Mouse (Mus musculus) heart, embryonic 13.5 days (tissue): ENCODE data around the gene Pcsk1. TPM values are rescaled to one million over a fixed set of nuclear protein-coding genes. Genes with fewer than 3 reads are reported as not detected.

Experiments
- ATAC-seq: fragments of 200-750 bp; cut with Nextera tagmentation; 2 replicates; pipeline ENCODE4 v1.8.0; 2017; ENCODE audit warnings: moderate TSS enrichment; ENCODE audit not compliant: insufficient number of reproducible peaks, low FRiP score, low TSS enrichment; ENCODE audit errors: extremely low read depth
- H3K27ac ChIP-seq: fragments of 300-500 bp; sonication (generic); replicated peaks from 2 replicates; pipeline ENCODE4 v1.5.1; 2015; ENCODE audit warnings: moderate library complexity, mild to moderate bottlenecking, inconsistent platforms
- H3K27me3 ChIP-seq: fragments of 300-500 bp; sonication (generic); replicated peaks from 2 replicates; pipeline ENCODE4 v1.6.1; 2015; ENCODE audit warnings: mild to moderate bottlenecking, inconsistent platforms
- H3K36me3 ChIP-seq: fragments of 300-500 bp; sonication (generic); 2 replicates; pipeline ENCODE4 v1.6.1; 2015; ENCODE audit warnings: mild to moderate bottlenecking, inconsistent platforms
- H3K4me1 ChIP-seq: fragments of 300-500 bp; sonication (generic); 2 replicates; pipeline ENCODE4 v1.6.1; 2015; ENCODE audit warnings: inconsistent platforms
- H3K4me2 ChIP-seq: fragments of 300-500 bp; sonication (generic); 2 replicates; pipeline ENCODE4 v1.6.1; 2015; ENCODE audit warnings: inconsistent platforms, mild to moderate bottlenecking, moderate library complexity
- H3K4me3 ChIP-seq: fragments of 300-500 bp; sonication (generic); 2 replicates; pipeline ENCODE4 v1.5.1; 2015; ENCODE audit warnings: moderate library complexity, mild to moderate bottlenecking, inconsistent platforms
- H3K9ac ChIP-seq: fragments of 300-500 bp; sonication (generic); 2 replicates; pipeline ENCODE4 v1.6.1; 2015; ENCODE audit warnings: inconsistent platforms, mild to moderate bottlenecking, moderate library complexity
- H3K9me3 ChIP-seq: fragments of 300-500 bp; sonication (generic); 2 replicates; pipeline ENCODE4 v1.6.1; 2016; ENCODE audit warnings: inconsistent platforms
- WGBS: fragments of 180-500 bp; shearing (Covaris S2); methylation state at CpG from one replicate; pipeline ENCODE4 v1.1.7; 2015; ENCODE audit warnings: mixed read lengths; 5-methylcytosine and 5-hydroxymethylcytosine counted together
- polyA plus RNA-seq: library from polyadenylated mRNA; unstranded; fragments of >200 nt; fragmentation: Nextera tagmentation; extraction: Ambion mirVana; gene quantifications from 2 replicates; pipeline ENCODE4 v1.2.1, GENCODE M21; 2015

Gene Pcsk1
- polyA plus RNA-seq, result 0.11 and 0.23 TPM in 2 replicates

DNA sequence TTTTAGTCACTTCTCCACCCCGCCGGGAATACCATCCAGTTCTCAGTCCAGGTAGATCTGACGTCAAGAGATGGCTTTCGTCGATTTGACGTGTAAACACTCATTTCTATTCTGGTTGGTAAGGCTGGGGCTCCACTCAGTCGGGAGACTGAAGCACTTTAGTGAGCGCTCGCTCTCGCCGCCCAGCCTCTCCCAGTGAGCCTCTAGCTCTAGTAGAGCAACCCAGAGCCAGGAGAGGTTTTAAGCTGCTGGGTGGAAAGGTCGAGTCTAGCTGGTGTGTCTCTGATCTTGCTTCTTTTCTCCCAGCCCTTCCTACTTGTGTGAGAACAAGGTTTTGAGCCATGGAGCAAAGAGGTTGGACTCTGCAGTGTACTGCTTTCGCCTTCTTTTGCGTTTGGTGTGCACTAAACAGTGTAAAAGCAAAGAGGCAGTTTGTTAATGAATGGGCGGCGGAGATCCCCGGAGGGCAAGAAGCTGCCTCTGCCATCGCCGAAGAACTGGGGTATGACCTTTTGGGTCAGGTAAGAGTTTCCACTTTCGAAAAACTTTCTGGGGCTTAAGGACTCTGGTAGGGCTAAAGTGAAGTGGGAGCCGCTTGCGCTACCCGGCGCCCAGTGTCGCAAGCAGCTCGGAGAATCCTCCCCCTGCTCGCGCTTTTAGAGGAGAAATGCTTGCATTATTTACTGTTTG lies at the start of gene Pcsk1:
Gene Pcsk1, plus strand, starts transcription at position 106 of the 690 bp plus-strand sequence.
- Histone ChIP-seq H3K4me3 (peak within 1 kb of the TSS; percentile 46), H3K9ac (no peak within 1 kb of the TSS), H3K9me3 (no peaks in the 10 kb centered on the region), H3K4me1 (peaks cover 12% of the 10 kb centered on the region; the same call in 1 of the 2 replicates), H3K27ac (no peak within 1 kb of the TSS), H3K27me3 (peaks cover 30% of the 10 kb centered on the region), H3K4me2 (peak within 1 kb of the TSS; percentile 71), H3K36me3 (no peaks in the 10 kb centered on the region)
- WGBS, result 1% methylated on average over 28 of the region's 28 CpGs
- no peak for ATAC-seq

DNA sequence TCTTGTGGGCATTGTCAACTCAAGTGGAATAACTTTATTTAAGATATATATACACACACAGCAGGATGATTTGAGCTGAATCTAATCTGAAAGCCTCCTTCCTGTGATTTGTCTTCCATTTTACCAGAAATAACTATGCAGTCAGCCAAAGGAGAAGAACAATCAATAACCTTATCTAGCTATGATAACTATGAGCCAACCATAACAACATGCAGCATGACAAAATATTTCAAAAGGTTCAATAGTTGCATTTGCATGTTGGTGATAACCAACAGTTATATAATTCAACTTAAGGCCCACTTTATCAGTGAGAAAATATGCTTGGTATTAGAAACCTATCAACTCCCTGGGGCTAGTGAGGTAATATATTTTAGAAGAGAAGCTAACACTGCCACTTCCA lies 30.8 kb upstream of the Pcsk1 start:
- no peaks in the 10 kb centered on the region for H3K9me3 ChIP-seq
- no peak overlapping the region for H3K4me3 ChIP-seq
- H3K4me2 ChIP-seq, result no peak overlapping the region
- H3K27me3 ChIP-seq, result no peaks in the 10 kb centered on the region
- no peak for ATAC-seq
- no peak overlapping the region for H3K9ac ChIP-seq
- no peak overlapping the region for H3K27ac ChIP-seq
- H3K4me1 ChIP-seq, result no peaks in the 10 kb centered on the region
- no peaks in the 10 kb centered on the region for H3K36me3 ChIP-seq

GRCm38 (mm10) chr13:75063947-75064346 lies 25.7 kb upstream of the Pcsk1 start:
- 64% methylated on average over 3 of the region's 3 CpGs for WGBS
- Histone ChIP-seq H3K9me3 (no peaks in the 10 kb centered on the region), H3K4me2 (no peak overlapping the region), H3K4me3 (no peak overlapping the region), H3K9ac (no peak overlapping the region), H3K27me3 (no peaks in the 10 kb centered on the region), H3K36me3 (no peaks in the 10 kb centered on the region), H3K4me1 (no peaks in the 10 kb centered on the region), H3K27ac (no peak overlapping the region)
- ATAC-seq, result no peak

DNA sequence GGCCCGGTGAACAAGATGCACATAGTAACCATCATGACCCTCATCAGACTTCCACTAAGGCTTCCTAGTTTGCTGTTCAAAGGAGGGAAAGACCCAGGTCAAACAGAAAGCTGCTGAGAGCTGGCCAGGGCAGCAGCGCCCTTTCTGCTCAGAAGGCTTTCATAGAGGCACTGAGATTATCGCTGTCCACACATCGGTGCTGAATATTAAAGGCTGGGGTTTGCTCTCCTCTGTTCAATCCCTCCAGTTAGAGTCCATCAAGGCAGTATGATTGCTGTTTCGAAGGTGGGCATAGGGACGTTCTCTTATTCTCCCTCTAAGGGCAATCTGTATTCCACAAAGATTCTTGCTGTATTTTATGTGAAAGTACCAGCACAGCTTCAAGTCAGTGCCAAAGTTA lies 1.0 kb upstream of the Pcsk1 start:
- Histone ChIP-seq H3K27ac (no peak overlapping the region), H3K27me3 (peaks cover 30% of the 10 kb centered on the region), H3K36me3 (no peaks in the 10 kb centered on the region), H3K4me3 (no peak overlapping the region), H3K9ac (no peak overlapping the region), H3K4me1 (peaks cover 12% of the 10 kb centered on the region; the same call in 1 of the 2 replicates), H3K9me3 (no peaks in the 10 kb centered on the region), H3K4me2 (no peak overlapping the region)
- 18% methylated on average over 6 of the region's 6 CpGs for WGBS
- ATAC-seq, result no peak

DNA sequence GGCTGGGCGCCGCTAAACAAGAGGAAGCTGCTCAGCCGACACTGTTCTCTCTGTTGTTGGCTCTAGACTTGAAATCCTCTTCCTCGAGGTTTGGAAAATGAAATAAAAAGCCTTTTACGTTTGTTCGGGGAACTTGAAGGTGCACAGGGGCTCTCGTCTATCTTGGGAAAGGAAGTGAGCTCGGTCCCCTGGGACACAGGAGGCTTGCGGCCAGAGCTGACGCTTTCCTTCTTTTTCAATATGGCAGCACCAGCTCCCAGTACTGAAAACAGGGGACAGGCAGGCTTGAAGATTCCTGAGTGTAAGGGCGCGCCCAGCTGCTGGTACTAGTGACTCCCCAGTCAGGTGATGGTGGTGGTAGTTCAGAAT lies 769 bp downstream of the Pcsk1 start:
- H3K4me2 ChIP-seq, result peak overlapping the region; percentile 71
- WGBS, result 1% methylated on average over 12 of the region's 12 CpGs
- ATAC-seq, result no peak
- no peaks in the 10 kb centered on the region for H3K36me3 ChIP-seq
- H3K4me1 ChIP-seq, result peaks cover 12% of the 10 kb centered on the region; the same call in 1 of the 2 replicates
- no peaks in the 10 kb centered on the region for H3K9me3 ChIP-seq
- H3K27me3 ChIP-seq, result peaks cover 30% of the 10 kb centered on the region
- H3K9ac ChIP-seq, result no peak overlapping the region
- H3K27ac ChIP-seq, result no peak overlapping the region
- H3K4me3 ChIP-seq, result peak overlapping the region; percentile 46

DNA sequence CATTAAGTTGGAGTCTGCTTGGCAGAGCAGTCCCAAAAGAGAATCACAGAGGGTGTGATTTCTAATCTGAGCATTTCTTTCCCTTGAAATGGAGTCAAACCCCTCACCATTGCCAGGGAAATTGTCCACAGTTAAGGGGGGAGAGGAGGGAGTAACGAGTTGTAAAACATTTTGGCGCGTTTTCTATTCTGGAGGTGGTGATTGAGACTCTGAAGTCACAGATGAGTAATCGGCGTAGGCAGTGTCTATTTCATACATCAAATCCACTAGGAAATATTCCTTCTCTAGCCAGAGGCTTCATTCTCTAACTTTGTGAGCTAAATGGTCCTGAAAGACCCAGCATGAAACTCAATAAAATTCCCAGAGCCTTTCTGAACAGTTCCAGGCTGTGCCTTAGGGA lies 1.4 kb downstream of the Pcsk1 start:
- 60% methylated on average over 5 of the region's 5 CpGs for WGBS
- Histone ChIP-seq H3K9ac (no peak overlapping the region), H3K4me1 (peaks cover 12% of the 10 kb centered on the region; the same call in 1 of the 2 replicates), H3K9me3 (no peaks in the 10 kb centered on the region), H3K27me3 (peaks cover 30% of the 10 kb centered on the region), H3K4me2 (peak overlapping the region; percentile 71; the same call in 1 of the 2 replicates), H3K27ac (no peak overlapping the region), H3K36me3 (no peaks in the 10 kb centered on the region), H3K4me3 (no peak overlapping the region)
- ATAC-seq, result no peak

GRCm38 (mm10) chr13:75095487-75095886 lies 5.9 kb downstream of the Pcsk1 start:
- Histone ChIP-seq H3K9ac (no peak overlapping the region), H3K9me3 (no peaks in the 10 kb centered on the region), H3K36me3 (no peaks in the 10 kb centered on the region), H3K27me3 (peaks cover 10% of the 10 kb centered on the region), H3K4me1 (0 out of 2 replicates have a peak, but pooled peaks cover 3% of the 10 kb centered on the region), H3K4me3 (no peak overlapping the region), H3K4me2 (no peak overlapping the region), H3K27ac (no peak overlapping the region)
- no peak for ATAC-seq

GRCm38 (mm10) chr13:75113114-75113513 lies 23.5 kb downstream of the Pcsk1 start:
- WGBS, result 40% methylated on average over 2 of the region's 2 CpGs
- H3K4me1 ChIP-seq, result no peaks in the 10 kb centered on the region
- H3K4me3 ChIP-seq, result no peak overlapping the region
- H3K27me3 ChIP-seq, result no peaks in the 10 kb centered on the region
- no peak overlapping the region for H3K27ac ChIP-seq
- no peak overlapping the region for H3K4me2 ChIP-seq
- no peak for ATAC-seq
- no peaks in the 10 kb centered on the region for H3K9me3 ChIP-seq
- no peak overlapping the region for H3K9ac ChIP-seq
- H3K36me3 ChIP-seq, result no peaks in the 10 kb centered on the region

DNA sequence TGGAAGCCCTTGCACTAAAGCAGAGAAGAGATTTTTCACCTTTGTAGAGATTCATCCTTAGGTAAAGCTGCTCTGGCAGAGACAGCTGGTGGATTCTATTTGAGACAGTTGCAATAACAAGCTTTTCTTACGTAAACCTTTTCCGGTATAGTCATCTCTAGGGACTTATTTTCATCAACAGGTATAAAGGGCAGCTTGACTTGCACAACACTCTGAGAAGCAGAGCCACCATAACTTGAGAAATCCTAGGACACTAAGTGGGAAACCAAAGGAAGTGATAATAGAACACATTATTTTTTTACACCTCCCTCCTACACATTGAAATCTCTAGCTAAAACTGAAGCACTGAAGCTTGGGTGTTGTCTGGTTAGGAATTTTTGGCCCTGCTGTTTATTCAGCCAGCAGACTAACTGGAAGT lies 24.4 kb downstream of the Pcsk1 start:
- no peak overlapping the region for H3K4me3 ChIP-seq
- H3K27me3 ChIP-seq, result no peaks in the 10 kb centered on the region
- no peak overlapping the region for H3K9ac ChIP-seq
- ATAC-seq, result no peak
- no peak overlapping the region for H3K27ac ChIP-seq
- no peaks in the 10 kb centered on the region for H3K9me3 ChIP-seq
- 82% methylated on average over 2 of the region's 2 CpGs for WGBS
- H3K4me2 ChIP-seq, result no peak overlapping the region
- H3K36me3 ChIP-seq, result no peaks in the 10 kb centered on the region
- no peaks in the 10 kb centered on the region for H3K4me1 ChIP-seq

- Histone ChIP-seq H3K9me3 (no peaks in the 10 kb centered on the region), H3K4me1 (no peaks in the 10 kb centered on the region), H3K27me3 (no peaks in the 10 kb centered on the region), H3K9ac (no peak overlapping the region), H3K4me3 (no peak overlapping the region), H3K27ac (no peak overlapping the region), H3K36me3 (no peaks in the 10 kb centered on the region), H3K4me2 (no peak overlapping the region)
- ATAC-seq, result no peak
- 67% methylated on average over 1 of the region's 1 CpGs for WGBS
Observed at GRCm38 (mm10) chr13:75114838-75115237, 25.2 kb downstream of the Pcsk1 start.

DNA sequence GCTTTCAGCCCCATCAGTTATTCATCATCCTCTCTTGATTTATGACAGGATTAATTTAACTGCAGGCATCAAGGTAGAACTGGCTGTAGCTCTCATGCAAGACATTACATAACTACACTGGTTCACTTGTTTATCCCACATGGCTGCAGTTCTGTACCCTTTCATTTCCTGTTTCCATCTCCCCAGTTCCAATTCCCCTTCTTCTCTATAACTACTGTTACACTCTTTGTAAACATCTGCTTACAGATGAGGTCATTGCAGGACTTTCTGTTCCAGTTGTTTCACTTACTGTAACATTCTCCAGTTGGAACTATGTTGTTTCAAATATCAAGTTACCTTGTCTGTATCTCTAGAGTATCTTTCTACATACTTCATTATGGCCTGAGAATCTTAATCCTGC lies 46.2 kb downstream of the Pcsk1 start:
- no peak for ATAC-seq
- H3K36me3 ChIP-seq, result no peaks in the 10 kb centered on the region
- no peaks in the 10 kb centered on the region for H3K9me3 ChIP-seq
- H3K4me3 ChIP-seq, result no peak overlapping the region
- no peak overlapping the region for H3K9ac ChIP-seq
- H3K27ac ChIP-seq, result no peak overlapping the region
- no peaks in the 10 kb centered on the region for H3K4me1 ChIP-seq
- no peaks in the 10 kb centered on the region for H3K27me3 ChIP-seq
- H3K4me2 ChIP-seq, result no peak overlapping the region

- Histone ChIP-seq H3K4me1 (no peaks in the 10 kb centered on the region), H3K4me2 (no peak overlapping the region), H3K9ac (no peak overlapping the region), H3K27ac (no peak overlapping the region), H3K9me3 (no peaks in the 10 kb centered on the region), H3K4me3 (no peak overlapping the region), H3K27me3 (no peaks in the 10 kb centered on the region), H3K36me3 (no peaks in the 10 kb centered on the region)
- ATAC-seq, result no peak
- 54% methylated on average over 1 of the region's 1 CpGs for WGBS
Observed at GRCm38 (mm10) chr13:75160661-75161060, 71.0 kb downstream of the Pcsk1 start.
